Mouse (Mus musculus) ZHBTc4 (cell line): ENCODE data around the gene Stom.

ENCODE experiments used
- DNase-seq: peaks from one replicate; pipeline ENCODE4 v3.0.0-alpha.2; 2011; ENCODE audit warnings: low read depth, low spot score

Gene Stom

DNA sequence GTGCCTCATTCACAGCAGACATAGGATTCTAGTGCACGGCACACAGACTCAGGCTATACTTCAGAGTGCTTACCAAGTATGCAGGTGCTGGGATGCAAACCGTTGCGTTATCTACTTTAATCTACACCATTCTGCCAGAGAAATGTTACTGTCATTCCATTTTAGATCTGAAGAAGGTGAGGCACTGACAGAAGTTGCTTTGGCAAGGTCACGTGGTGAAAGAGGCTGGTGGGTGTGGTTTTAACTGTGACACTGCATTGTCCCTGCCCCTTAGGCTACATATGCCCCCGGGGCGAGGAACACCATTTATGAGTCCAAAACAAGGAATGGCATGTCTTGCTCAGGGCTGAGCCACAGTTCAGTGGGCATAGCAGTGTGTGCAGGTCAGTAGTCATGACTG lies 63.9 kb downstream of the Stom start:
- DNase-seq, result peak; percentile 76

DNA sequence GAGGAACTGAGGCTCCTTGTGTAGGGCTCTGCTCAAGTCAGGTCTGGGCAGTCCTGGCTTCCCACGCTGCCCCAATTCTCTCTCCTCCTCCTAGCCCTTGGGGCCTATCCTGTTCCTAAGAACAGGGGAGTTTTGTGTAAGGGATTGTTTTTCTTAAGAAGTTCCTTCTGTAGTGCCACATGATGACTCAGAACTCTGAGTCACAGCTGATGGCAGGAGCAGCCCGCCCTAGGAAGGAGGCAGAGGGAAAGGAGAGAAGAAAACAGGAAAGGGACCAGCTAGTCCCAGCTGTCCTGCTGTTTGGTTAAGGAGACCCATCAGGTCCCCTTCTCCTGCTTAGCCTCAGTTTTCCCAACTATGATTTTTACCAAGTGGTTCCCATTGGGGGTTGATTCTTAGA lies 65.0 kb downstream of the Stom start:
- no peak for DNase-seq

DNA sequence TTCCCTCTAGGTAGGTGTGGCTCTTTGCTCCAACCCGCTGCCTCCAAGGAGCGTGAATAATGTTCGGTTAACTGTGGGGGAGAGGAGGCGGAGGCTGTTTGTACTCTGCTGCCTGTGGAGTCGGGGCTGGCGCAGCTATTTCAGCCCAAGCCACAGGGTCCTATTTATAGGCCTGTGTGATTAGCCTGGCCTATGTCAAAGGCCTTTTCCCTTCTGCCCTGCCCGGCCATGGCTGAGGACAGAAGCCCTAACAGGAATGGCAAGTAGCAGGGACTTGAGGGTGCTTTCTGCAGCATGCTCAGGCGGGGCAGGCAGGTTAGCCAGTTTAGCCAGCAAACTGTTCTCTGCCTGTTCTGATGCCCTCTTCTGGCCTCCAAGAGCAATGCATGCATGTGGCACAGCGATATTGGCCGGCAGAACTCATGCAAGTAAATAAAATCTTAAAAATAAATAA lies 66.2 kb downstream of the Stom start:
- peak; percentile 81 for DNase-seq

DNA sequence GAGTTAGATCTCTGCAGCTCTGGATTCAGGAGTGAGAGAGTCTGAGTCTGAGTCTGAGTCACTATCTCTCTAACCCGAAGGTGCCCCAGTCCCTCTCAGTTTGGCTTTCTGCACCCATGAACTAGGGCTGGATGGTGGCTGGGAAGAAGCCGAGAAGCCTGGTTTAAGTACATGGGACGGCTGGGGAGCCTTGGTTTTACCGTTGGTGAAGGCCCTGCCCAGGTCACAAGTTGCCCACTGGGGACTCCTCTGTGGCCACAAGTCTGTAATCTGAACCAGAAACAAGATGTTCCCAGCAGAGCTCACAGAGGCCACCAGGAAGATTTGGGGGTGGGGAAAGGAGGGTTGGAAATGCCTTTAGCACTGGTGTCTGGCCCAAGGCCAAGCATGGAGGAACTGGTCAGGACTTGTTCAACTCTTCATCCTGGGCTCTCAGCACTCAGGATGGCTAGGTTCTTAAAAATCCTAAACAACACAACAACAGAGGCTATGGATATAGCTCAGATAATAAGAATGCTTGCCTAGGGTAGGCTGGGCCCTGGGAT lies 67.0 kb downstream of the Stom start:
- DNase-seq, result no peak

DNA sequence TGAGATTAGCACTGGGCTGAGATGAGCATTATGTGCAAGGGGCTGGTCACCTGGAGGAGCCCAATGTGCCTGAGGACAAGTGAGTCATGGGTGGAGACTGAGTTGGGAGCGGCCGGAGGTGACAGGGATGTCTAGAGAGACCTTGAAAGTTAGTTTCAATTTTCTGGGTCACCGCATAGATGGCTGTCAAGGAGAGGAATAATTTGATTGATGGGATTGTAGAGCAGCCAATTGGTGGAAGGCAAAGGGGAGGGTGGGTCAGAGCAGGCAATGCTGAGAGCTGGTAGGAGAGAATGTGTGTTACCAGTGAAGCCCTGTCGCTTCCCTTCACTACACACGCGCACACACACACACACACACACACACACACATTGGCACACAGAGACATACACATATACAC lies 67.6 kb downstream of the Stom start:
- peak; percentile 16 for DNase-seq

DNA sequence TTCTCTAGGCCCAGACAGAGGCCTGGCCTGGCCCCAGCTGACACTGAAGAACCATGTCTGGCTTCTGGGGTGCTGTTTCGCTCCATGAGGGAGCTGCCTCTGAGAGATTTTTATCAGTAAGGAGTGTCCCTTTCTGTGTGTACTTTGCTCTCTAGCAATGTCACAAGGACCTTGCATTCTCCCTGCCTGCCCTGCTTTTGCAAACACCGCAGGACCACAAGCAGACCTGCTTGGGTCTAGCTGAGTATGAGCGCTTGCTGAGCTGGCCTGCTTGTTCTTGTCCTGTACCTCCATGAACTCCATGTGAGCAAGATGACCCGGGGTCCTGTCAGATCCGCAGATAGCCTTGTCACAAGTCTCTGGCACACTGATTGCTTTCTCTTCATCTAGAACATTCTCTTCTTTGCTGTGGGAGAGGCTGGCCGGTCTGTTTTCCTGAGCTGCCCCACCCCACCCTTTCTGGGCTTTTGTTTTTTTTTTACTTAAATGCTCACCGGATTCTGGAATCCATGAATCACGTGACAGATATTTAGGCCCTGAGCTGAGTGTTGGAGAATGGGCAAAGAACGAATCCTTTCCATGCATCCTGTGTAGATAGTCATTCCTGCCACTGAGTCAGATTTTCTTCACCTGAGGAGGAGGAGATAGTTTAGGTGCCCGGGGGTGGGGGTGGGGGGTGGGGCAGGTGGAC lies 68.8 kb downstream of the Stom start:
- peak; percentile 18 for DNase-seq

DNA sequence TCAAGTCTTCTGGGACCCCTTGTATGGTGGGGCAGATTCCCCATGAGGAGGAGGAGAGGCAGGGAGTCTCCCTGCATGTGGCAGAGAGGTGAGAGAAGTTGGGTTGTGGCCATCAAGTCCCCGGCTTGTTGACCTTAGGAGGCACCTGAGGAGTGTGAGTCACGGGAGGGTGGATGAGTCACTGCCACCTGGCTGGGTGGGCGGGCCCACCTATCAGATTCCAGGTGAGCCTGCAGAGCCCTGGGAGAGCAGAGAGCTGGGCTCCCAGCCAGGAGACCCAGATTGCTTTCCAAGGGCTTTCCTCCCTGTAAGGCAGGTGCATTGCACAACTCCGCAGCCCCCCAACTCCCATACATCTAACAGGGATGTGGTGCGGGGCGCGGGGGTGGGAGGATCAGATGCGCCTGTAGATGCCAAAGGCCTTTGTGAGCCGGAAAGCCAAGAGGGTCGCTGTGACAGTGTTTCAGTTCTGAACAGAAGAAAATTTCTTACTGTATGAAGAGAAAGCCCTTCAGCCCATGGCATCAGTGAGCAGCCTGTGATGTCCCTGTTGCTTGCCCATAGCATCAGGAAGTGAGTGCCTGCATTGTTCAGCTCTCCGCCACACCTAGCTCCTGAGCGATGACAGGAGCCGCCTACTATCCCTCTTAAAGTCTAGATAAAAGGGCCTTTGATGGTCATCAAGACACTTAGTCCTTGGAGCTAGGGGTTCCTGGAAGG lies 69.5 kb downstream of the Stom start:
- peak; percentile 28 for DNase-seq

DNA sequence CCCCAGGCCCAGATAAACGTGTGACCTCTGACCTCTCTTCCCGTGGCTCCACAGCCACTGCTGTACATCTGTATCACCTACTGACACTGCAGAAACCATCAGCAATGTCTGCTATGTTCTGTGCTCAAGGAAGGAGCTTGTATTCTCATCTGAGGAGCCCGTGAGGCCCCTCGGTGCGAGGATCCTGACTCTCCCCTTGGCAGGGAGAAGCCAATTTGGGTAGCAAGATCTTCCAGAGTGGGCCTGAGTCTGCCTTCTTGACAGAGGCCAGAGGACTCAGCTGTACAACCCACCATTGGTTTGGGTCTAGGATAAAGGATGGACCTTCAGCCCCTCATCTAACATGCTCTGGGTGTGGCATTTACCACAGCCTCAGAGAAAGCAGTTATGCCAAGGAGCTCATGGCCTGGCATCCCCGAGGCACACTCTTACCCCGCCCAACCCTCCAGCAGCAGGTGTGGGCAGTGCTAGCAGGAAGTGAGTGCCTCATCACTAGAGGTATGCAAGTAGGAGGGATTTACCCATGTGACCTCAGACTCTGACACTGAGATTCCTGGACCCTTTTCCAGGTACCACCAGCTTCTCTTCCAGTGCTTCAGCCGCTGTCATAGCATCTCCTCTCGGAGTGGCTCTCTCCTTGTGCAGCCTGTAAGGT lies 70.4 kb downstream of the Stom start:
- no peak for DNase-seq

DNA sequence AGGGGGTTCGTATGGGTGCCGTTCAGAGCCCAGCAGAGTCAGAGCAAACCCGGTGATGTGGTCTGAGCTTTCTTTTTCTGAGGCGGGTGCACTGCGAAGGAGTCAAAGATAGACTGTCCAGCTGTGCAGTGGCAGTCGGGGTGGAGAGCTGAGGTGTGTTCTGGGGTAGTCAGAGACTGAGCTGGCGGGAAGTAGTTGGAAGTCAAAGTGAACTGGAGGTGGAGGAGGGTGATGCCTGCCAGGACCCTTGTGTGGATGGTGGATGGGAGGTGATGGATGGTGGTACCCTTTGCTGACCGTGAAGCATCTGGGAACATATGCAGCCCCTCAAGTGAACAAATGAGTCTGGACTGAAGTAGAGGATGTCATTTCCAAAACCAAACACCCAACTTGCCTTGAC lies 71.0 kb downstream of the Stom start:
- DNase-seq, result no peak

DNA sequence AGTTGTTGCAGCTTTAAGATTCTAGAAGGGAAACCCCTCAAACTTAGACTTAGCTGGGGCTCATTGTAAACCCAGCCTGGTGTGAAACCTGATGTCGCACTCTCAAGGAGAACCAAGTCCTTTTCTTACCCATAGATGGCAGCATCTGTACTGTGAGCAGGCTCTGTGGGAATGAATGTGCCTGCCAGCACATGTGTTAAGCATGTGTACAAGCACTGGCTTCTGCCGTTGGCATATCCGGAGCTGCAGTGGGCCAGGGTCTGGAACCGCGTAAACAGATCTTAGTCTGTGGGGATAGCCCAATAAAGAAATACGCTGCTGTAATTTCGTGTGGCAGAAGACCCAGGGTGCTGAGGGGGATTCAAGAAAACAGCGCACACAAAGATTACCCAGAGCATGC lies 71.5 kb downstream of the Stom start:
- peak; percentile 75 for DNase-seq

DNA sequence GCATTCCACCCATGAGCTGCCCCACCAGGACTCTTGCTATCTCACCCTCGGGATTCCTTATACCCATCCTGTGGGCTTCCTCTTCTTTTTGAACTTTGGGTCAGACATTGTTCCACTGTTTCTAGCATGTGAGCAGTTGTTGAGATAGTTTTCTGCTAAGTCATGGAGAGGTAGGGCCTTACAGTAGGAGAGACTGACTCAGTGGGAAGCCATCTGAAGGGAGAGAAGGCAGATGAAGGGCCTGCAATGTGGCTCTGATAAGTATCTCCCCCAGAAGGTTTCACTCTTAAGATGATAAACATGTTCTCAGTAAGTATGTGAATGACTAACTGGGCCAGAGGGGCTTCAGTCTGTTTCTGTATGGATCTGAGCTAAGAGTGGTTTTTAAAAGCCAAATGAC lies 72.7 kb downstream of the Stom start:
- DNase-seq, result no peak
